Mouse (Mus musculus): ENCODE measurements around the gene Dgkq. TPM values are rescaled to one million over a fixed set of nuclear protein-coding genes. Genes with fewer than 3 reads are reported as not detected.
A peak's percentile ranks its signal among the peaks of the same experiment; 100 is the strongest.

Gene Dgkq
- 9.3 and 9.5 TPM in 2 replicates for total RNA-seq (2014; fragmentation: Nextera tagmentation)
- 8.3 and 9.1 TPM in 2 replicates for total RNA-seq (2017)

- peak; percentile 80 for ATAC-seq (replicated peaks; ENCODE audit: poor library complexity, severe bottlenecking)
These were observed at the start of gene Dgkq for GRCm38 (mm10) chr5:108668977-108669936. Dgkq (minus strand) TSS chr5:108669672.

GRCm38 (mm10) chr5:108718051-108718450 lies 48.6 kb upstream of the Dgkq start:
- no peak for ATAC-seq (replicated peaks; ENCODE audit: poor library complexity, severe bottlenecking)

- ATAC-seq (replicated peaks; ENCODE audit: poor library complexity, severe bottlenecking) = no peak
These were observed 46.5 kb upstream of the Dgkq start for GRCm38 (mm10) chr5:108715974-108716373.

- no peak for ATAC-seq (replicated peaks; ENCODE audit: poor library complexity, severe bottlenecking)
These were observed 44.7 kb upstream of the Dgkq start for GRCm38 (mm10) chr5:108714149-108714548.

GRCm38 (mm10) chr5:108713691-108714090 lies 44.2 kb upstream of the Dgkq start:
- no peak for ATAC-seq (replicated peaks; ENCODE audit: poor library complexity, severe bottlenecking)

- ATAC-seq (replicated peaks; ENCODE audit: poor library complexity, severe bottlenecking) = no peak
These were observed 43.6 kb upstream of the Dgkq start for GRCm38 (mm10) chr5:108713096-108713495.

- no peak for ATAC-seq (replicated peaks; ENCODE audit: poor library complexity, severe bottlenecking)
These were observed 42.5 kb upstream of the Dgkq start for GRCm38 (mm10) chr5:108711968-108712367.

GRCm38 (mm10) chr5:108708981-108709731 lies 39.7 kb upstream of the Dgkq start:
- no peak for ATAC-seq (replicated peaks; ENCODE audit: poor library complexity, severe bottlenecking)

- no peak for ATAC-seq (replicated peaks; ENCODE audit: poor library complexity, severe bottlenecking)
These were observed 38.9 kb upstream of the Dgkq start for GRCm38 (mm10) chr5:108708419-108708818.

- ATAC-seq (replicated peaks; ENCODE audit: poor library complexity, severe bottlenecking) = no peak
These were observed 38.3 kb upstream of the Dgkq start for GRCm38 (mm10) chr5:108707758-108708157.

GRCm38 (mm10) chr5:108703754-108704626 lies 34.5 kb upstream of the Dgkq start:
- no peak for ATAC-seq (replicated peaks; ENCODE audit: poor library complexity, severe bottlenecking)

- ATAC-seq (replicated peaks; ENCODE audit: poor library complexity, severe bottlenecking) = no peak
These were observed 32.0 kb upstream of the Dgkq start for GRCm38 (mm10) chr5:108701341-108702021.

- no peak for ATAC-seq (replicated peaks; ENCODE audit: poor library complexity, severe bottlenecking)
These were observed 30.9 kb upstream of the Dgkq start for GRCm38 (mm10) chr5:108700346-108700745.

- ATAC-seq (replicated peaks; ENCODE audit: poor library complexity, severe bottlenecking) = no peak
These were observed 27.9 kb upstream of the Dgkq start for GRCm38 (mm10) chr5:108697341-108697753.

- ATAC-seq (replicated peaks; ENCODE audit: poor library complexity, severe bottlenecking) = no peak
These were observed 27.1 kb upstream of the Dgkq start for GRCm38 (mm10) chr5:108696542-108696941.

- ATAC-seq (replicated peaks; ENCODE audit: poor library complexity, severe bottlenecking) = no peak
These were observed 26.4 kb upstream of the Dgkq start for GRCm38 (mm10) chr5:108695861-108696260.

GRCm38 (mm10) chr5:108694352-108695261 lies 25.1 kb upstream of the Dgkq start:
- ATAC-seq (replicated peaks; ENCODE audit: poor library complexity, severe bottlenecking) = peak; percentile 50

- peak; percentile 82 for ATAC-seq (replicated peaks; ENCODE audit: poor library complexity, severe bottlenecking)
These were observed 24.4 kb upstream of the Dgkq start for GRCm38 (mm10) chr5:108693872-108694288.
